Mouse (Mus musculus): ENCODE measurements around the gene Six6. TPM values are rescaled to one million over a fixed set of nuclear protein-coding genes. Genes with fewer than 3 reads are reported as not detected.

Six6 gene
- polyA plus RNA-seq, 1 experiment: 0.74 TPM

DNA sequence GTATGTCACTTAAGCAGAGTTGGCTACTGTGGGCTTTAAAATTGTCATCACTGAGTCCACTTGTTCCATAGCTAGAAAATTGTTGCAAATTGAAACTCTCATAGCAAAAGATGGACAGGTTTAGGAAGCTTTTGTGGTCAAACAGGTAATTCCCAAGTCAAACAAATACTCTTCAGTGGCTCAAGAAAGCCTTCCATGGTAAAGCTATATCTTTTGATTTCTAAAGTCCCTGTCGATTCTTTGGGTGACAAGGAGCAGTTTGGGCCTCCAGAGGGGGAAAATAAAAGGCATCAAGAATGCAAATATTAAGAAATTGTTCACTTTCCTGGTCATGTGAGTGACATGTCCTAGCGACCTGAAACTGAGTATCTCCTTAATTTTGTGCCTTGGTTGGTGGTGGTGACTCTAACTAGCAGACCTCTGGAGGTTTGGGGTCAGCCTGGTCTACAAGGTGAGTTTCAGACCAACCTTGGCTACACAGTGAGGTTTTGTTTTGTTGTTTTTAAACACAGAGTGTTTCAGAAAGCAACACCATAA is 4.0 kb downstream of the Six6 start:
- TF ChIP-seq CTCF (IDR thresholded peaks at IDR 0.05; ENCODE audit: borderline replicate concordance, extremely low read depth, insufficient read depth, insufficient read length) (no peak), POLR2A (IDR thresholded peaks at IDR 0.05; ENCODE audit: borderline replicate concordance, extremely low read depth, insufficient read depth, insufficient read length, poor library complexity, severe bottlenecking) (no peak)
- peak; percentile 35 for DNase-seq (ENCODE audit: low read depth)

DNA sequence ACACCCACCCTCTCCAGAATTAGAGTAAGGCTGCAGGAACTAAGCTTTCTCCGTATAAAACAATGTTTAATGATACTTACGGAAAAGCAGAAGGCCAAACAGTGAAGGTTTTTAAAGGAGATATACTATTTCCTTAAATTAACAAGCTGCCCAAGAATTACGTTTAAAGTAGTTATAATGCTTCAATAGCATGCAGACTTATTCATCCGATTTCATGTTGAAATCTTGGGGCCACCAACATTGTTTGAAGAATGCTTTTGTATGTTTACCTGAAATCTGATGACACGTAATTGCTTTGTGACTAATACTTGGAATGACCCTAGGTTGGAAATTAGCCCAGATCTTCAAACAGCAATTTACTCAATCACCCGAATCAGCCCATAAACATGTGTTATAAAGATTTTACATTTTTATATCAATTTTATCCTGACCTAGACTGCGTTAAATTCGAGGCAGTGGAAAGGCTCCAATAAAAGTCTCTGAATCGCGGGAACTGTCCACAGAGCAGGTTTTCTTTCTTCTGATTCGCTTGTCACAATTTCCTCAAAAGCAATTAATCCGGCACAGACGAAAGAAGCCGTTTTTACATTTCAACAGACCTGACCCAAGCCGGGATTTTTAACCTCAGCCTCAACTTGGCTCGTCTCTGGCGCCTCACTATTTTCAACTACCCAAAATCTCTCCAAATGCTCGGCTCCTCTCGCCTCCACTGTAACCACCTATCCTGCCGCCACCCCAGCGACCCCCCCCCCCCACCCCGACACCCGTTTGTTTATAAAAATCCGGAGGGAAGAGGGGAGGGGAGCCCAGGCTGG is 4.9 kb downstream of the Six6 start:
- peak; percentile 47 for DNase-seq (ENCODE audit: low read depth)
- TF ChIP-seq CTCF (IDR thresholded peaks at IDR 0.05; ENCODE audit: borderline replicate concordance, extremely low read depth, insufficient read depth, insufficient read length) (no peak), POLR2A (IDR thresholded peaks at IDR 0.05; ENCODE audit: borderline replicate concordance, extremely low read depth, insufficient read depth, insufficient read length, poor library complexity, severe bottlenecking) (no peak)

DNA sequence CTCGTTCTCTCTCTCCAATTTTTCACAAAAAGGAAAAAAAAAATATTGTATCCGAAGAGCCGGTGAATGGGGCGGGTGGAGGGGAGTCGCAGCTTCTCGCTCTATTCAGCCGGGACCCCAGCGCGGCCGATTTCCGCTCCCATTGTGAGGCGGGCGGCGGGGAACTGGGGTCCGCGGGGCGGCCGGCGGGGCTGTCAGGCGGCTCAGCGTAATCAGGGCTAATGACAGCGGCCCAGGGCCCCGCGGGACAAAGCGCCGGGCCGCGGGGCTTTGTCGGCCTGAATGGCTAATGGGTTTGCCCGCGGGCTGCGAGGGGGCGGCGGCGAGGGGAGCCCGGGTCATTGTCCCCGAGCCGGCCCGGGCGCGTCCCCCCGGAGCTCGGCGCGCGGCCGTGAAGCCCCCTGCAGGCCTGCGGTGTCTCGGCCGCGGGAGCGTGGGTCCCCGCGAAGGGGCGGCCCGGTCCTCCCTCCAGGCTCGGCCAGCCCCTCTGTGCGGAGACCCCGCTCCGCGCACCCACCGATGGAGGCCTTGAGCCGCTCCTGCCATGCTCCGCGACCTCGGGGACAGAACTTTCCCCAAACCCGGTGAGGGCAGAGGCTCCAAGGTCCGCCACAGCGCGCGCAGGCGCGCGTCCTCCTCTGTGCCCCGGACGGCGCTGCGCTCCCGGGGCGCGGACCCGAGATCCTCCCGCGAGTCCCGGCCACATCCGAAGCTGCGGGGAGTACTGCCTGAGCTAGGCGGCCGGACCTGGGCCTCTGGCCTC is 5.8 kb downstream of the Six6 start:
- TF ChIP-seq CTCF (IDR thresholded peaks at IDR 0.05; ENCODE audit: borderline replicate concordance, extremely low read depth, insufficient read depth, insufficient read length): no peak
- no peak for TF ChIP-seq POLR2A (IDR thresholded peaks at IDR 0.05; ENCODE audit: borderline replicate concordance, extremely low read depth, insufficient read depth, insufficient read length, poor library complexity, severe bottlenecking)
- DNase-seq (ENCODE audit: low read depth): peak; percentile 63

DNA sequence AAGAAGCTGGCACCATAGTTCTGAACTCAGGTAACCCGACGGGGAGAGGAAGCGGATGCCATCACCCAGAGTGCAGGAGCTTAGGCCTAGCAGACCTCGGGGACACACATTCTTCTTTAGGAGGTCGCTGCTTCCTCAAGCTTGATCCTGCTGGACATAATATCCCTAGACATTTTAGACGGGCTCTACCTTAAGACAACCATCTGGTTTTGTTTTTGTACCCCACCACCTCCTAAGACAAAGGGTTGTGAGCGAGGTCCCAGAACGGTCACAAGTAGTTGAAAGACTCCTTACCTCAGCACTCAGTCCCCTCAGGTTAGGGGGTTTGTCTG is 6.3 kb downstream of the Six6 start:
- DNase-seq (ENCODE audit: low read depth): peak; percentile 32
- TF ChIP-seq CTCF (IDR thresholded peaks at IDR 0.05; ENCODE audit: borderline replicate concordance, extremely low read depth, insufficient read depth, insufficient read length) (no peak), POLR2A (IDR thresholded peaks at IDR 0.05; ENCODE audit: borderline replicate concordance, extremely low read depth, insufficient read depth, insufficient read length, poor library complexity, severe bottlenecking) (no peak)

DNA sequence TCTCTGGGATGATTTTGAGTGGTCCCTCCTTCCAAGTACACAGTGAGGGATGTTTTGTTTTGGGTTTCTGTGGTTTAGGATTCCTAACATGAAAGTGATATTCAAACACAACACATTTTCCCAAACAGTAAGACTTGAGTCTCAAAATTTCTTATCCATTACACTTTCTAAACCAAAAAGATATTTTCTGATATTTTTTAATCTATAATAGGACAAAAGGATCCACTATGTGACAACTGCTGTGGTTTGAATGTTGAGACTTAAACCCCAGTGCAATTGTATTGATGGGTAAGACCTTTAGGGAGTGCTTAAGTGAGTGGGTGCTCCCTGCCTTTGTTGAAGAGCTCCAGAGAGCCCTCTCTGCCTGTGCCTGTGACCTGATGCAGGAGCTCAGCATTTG is 7.1 kb downstream of the Six6 start:
- TF ChIP-seq POLR2A (IDR thresholded peaks at IDR 0.05; ENCODE audit: borderline replicate concordance, extremely low read depth, insufficient read depth, insufficient read length, poor library complexity, severe bottlenecking) (no peak), CTCF (IDR thresholded peaks at IDR 0.05; ENCODE audit: borderline replicate concordance, extremely low read depth, insufficient read depth, insufficient read length) (no peak)
- DNase-seq (ENCODE audit: low read depth): peak; percentile 22

DNA sequence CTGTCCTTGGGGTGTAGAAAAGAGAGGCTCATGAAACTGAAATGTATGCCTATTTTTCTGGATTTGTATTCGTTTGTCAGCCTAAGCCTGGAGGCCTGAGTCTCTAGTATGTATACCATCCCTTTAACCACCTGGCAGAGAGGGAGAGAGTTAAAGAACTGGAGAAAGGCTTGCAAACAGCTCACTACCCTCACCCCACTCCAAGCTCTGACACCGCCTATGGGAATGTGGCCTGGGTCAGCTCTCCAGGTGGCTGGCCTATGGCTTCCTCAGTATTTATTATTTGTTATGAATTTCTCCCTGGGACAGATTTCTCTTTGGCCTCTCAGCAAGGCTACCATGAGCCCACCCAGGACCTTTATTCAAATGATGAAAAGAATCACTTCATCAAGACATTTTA is 7.6 kb downstream of the Six6 start:
- DNase-seq (ENCODE audit: low read depth): no peak
- TF ChIP-seq POLR2A (IDR thresholded peaks at IDR 0.05; ENCODE audit: borderline replicate concordance, extremely low read depth, insufficient read depth, insufficient read length, poor library complexity, severe bottlenecking) (no peak), CTCF (IDR thresholded peaks at IDR 0.05; ENCODE audit: borderline replicate concordance, extremely low read depth, insufficient read depth, insufficient read length) (no peak)

DNA sequence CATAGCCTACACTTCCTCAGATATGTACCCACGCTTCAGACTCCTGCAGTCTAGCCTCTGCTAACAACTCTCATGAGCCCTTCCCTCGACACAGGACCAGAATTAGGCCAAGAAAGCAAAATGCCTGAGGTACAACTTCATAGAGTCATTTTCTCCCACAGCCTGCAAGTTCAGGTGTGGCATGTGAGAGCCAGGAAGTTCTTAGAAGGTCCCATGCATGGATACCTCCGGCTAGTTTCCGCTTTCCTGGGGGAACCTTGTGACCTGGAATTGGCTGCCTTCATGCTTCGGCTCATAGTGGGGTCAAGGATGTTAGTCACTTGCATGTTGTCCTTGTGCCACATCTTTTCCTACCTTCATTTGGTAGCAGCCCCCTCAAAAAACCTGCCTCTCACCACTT is 13.4 kb downstream of the Six6 start:
- no peak for TF ChIP-seq CTCF (IDR thresholded peaks at IDR 0.05; ENCODE audit: borderline replicate concordance, extremely low read depth, insufficient read depth, insufficient read length)
- no peak for TF ChIP-seq POLR2A (IDR thresholded peaks at IDR 0.05; ENCODE audit: borderline replicate concordance, extremely low read depth, insufficient read depth, insufficient read length, poor library complexity, severe bottlenecking)
- DNase-seq (ENCODE audit: low read depth): no peak

DNA sequence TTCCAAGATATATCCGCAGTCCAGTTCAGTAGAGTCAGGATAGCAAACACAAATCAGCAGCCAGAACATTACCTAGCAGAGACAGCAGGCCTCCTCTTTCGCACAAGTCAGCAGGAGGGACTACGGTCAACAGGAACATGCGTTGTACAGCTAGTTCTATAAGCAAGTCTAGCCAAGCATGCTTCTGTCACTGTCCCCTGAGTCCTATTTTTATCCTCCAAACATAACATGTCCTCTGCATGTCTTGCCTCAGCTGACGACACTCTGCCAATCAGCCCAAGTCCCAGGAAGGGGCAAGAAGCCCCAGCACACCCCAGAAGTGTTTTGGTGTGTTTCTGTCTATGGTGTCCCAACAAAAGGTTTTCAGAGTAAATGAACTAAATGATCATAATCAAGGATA is 14.2 kb downstream of the Six6 start:
- no peak for TF ChIP-seq POLR2A (IDR thresholded peaks at IDR 0.05; ENCODE audit: borderline replicate concordance, extremely low read depth, insufficient read depth, insufficient read length, poor library complexity, severe bottlenecking)
- no peak for TF ChIP-seq CTCF (IDR thresholded peaks at IDR 0.05; ENCODE audit: borderline replicate concordance, extremely low read depth, insufficient read depth, insufficient read length)
- DNase-seq (ENCODE audit: low read depth): no peak

DNA sequence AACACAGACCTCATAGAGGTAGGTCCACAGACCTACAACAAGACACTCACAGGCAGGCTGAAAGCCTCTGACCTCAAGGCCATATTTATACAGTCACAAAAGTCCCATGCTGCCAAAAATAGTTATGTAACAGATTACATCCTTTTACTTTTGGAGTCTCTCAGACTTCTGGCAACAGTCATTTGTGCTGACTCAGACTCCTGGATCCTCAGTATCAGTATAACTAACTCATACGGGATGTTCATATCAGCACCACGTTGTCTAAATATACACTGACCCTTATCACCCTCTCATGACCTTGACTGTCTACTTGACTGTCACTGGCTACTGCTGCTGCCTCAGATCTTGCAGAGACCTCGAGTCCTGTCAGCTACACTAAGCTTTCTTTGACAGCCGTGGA is 15.2 kb downstream of the Six6 start:
- no peak for TF ChIP-seq POLR2A (IDR thresholded peaks at IDR 0.05; ENCODE audit: borderline replicate concordance, extremely low read depth, insufficient read depth, insufficient read length, poor library complexity, severe bottlenecking)
- DNase-seq (ENCODE audit: low read depth): no peak

DNA sequence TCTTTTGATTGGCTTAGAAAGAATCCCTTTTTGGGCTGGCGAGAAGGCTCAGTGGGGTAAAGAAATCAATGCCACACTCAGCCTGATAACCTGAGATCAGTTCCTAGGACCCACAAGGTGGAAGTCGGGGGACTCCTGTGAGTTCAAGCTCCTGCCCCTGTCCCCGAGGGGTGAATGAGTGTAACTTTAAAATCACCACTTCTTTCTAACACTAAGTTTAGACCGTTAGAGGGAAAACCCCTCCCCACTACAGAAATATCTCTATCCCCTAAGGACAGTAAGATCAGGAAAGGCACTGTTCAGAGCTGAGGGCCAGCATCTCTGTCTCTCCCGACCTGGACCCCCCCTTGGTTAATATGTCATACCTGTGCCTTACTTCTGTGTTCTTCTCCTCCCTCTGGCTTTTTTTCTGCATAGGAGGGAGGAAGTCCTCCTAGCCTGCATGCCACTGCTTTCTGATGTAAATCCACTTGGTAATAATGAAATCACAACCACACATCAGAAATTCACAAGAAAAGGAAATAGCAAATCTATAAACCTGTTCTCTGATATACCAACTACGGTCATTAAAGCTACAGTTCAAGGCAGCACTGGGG is 18.2 kb downstream of the Six6 start:
- DNase-seq (ENCODE audit: low read depth): no peak
- no peak for TF ChIP-seq CTCF (IDR thresholded peaks at IDR 0.05; ENCODE audit: borderline replicate concordance, extremely low read depth, insufficient read depth, insufficient read length)
- TF ChIP-seq POLR2A (IDR thresholded peaks at IDR 0.05; ENCODE audit: borderline replicate concordance, extremely low read depth, insufficient read depth, insufficient read length, poor library complexity, severe bottlenecking): no peak

DNA sequence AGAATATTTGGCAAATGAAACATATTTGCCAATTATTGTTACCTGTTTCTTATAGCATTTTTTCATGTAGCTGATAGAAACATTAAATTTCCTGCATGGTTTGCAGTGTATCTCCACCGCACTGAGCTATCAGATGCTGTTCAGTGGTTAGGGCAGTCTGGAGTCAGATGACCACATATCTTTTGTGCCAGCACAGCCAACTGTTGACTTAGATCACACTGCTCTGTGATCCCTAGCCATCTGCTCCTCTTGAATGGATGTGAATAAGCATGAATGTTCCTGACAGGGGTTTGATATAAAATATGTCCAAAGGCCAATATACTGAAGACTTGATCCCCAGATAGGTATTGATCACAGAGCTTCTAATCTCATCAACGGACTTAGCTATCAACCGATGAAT is 18.8 kb downstream of the Six6 start:
- no peak for DNase-seq (ENCODE audit: low read depth)
- TF ChIP-seq POLR2A (IDR thresholded peaks at IDR 0.05; ENCODE audit: borderline replicate concordance, extremely low read depth, insufficient read depth, insufficient read length, poor library complexity, severe bottlenecking): no peak
- no peak for TF ChIP-seq CTCF (IDR thresholded peaks at IDR 0.05; ENCODE audit: borderline replicate concordance, extremely low read depth, insufficient read depth, insufficient read length)
